Mouse (Mus musculus): ENCODE measurements at regions not wholly inside any gene's neighbourhood (a gene's known extent, or its start where the extent isn't known, plus 50 kb on each side); places are given as distances from the start of the nearest gene placed in this dataset.
"Not testable (repeated sequence)": the region's sequence is repeated elsewhere in the genome, so short reads cannot be mapped to it uniquely, and the experiment has no call there.

- no peak for DNase-seq (ENCODE audit: low spot score in 2 of 2)
Measured at GRCm38 (mm10) chr2:18617520-18617919, 54.7 kb upstream of the Commd3 start.

GRCm38 (mm10) chr2:18609868-18610185 is 62.4 kb upstream of the Commd3 start:
- DNase-seq (ENCODE audit: low spot score in 2 of 2), result no peak

GRCm38 (mm10) chr2:18609075-18609867 is 62.9 kb upstream of the Commd3 start:
- peak in 1 of 2 experiments; percentile 69 for DNase-seq (ENCODE audit: low spot score in 2 of 2)

- DNase-seq (ENCODE audit: low spot score in 2 of 2), result peak; percentile 55 to 83
Measured at GRCm38 (mm10) chr2:18608260-18609074, 63.7 kb upstream of the Commd3 start.

GRCm38 (mm10) chr2:18607586-18608259 is 64.5 kb upstream of the Commd3 start:
- peak in 1 of 2 experiments; percentile 72 for DNase-seq (ENCODE audit: low spot score in 2 of 2)

- no peak for DNase-seq (ENCODE audit: low spot score in 2 of 2)
Measured at GRCm38 (mm10) chr2:18607088-18607487, 65.1 kb upstream of the Commd3 start.

GRCm38 (mm10) chr2:18592221-18592620 is 80.0 kb upstream of the Commd3 start:
- no peak for DNase-seq (ENCODE audit: low spot score in 2 of 2)

GRCm38 (mm10) chr2:18588232-18588631 is 84.0 kb upstream of the Commd3 start:
- DNase-seq (ENCODE audit: low spot score in 2 of 2), result no peak

GRCm38 (mm10) chr2:18587746-18588231 is 84.4 kb upstream of the Commd3 start:
- no peak for DNase-seq (ENCODE audit: low spot score in 2 of 2)

- peak; percentile 77 to 88 for DNase-seq (ENCODE audit: low spot score in 2 of 2)
Measured at GRCm38 (mm10) chr2:18586925-18587724, 85.1 kb upstream of the Commd3 start.

GRCm38 (mm10) chr2:18585564-18586336 is 86.4 kb upstream of the Commd3 start:
- DNase-seq (ENCODE audit: low spot score in 2 of 2), result no peak

GRCm38 (mm10) chr2:18558133-18558532 is 114.1 kb upstream of the Commd3 start:
- DNase-seq (ENCODE audit: low spot score in 2 of 2), result no peak

GRCm38 (mm10) chr2:18547964-18548643 is 124.1 kb upstream of the Commd3 start:
- no peak for DNase-seq (ENCODE audit: low spot score in 2 of 2)

GRCm38 (mm10) chr2:18524387-18524786 is 131.8 kb upstream of the Dnajc1 start:
- no peak for DNase-seq (ENCODE audit: low spot score in 2 of 2)

- no peak for DNase-seq (ENCODE audit: low spot score in 2 of 2)
Measured at GRCm38 (mm10) chr2:18523911-18524310, 131.3 kb upstream of the Dnajc1 start.

- no peak for DNase-seq (ENCODE audit: low spot score in 2 of 2)
Measured at GRCm38 (mm10) chr2:18513435-18513834, 120.8 kb upstream of the Dnajc1 start.

- DNase-seq (ENCODE audit: low spot score in 2 of 2), result no peak
Measured at GRCm38 (mm10) chr2:18509317-18509716, 116.7 kb upstream of the Dnajc1 start.

GRCm38 (mm10) chr2:18473361-18473771 is 80.7 kb upstream of the Dnajc1 start:
- DNase-seq (ENCODE audit: low spot score in 2 of 2), result no peak

GRCm38 (mm10) chr2:18460901-18461300 is 68.3 kb upstream of the Dnajc1 start:
- no peak for DNase-seq (ENCODE audit: low spot score in 2 of 2)

- DNase-seq (ENCODE audit: low spot score in 2 of 2), result not testable (repeated sequence)
Measured at GRCm38 (mm10) chr2:18460281-18460680, 67.7 kb upstream of the Dnajc1 start.

Data from spleen, postnatal 4 days (tissue).